Mouse (Mus musculus): ENCODE data around the gene Lck. TPM values are rescaled to one million over a fixed set of nuclear protein-coding genes. Genes with fewer than 3 reads are reported as not detected.
"Not testable (repeated sequence)": the region's sequence is repeated elsewhere in the genome, so short reads cannot be mapped to it uniquely, and the experiment has no call there.

Lck gene
- polyA plus RNA-seq, 1 experiment from 2014 or later = 3.8 TPM

DNA sequence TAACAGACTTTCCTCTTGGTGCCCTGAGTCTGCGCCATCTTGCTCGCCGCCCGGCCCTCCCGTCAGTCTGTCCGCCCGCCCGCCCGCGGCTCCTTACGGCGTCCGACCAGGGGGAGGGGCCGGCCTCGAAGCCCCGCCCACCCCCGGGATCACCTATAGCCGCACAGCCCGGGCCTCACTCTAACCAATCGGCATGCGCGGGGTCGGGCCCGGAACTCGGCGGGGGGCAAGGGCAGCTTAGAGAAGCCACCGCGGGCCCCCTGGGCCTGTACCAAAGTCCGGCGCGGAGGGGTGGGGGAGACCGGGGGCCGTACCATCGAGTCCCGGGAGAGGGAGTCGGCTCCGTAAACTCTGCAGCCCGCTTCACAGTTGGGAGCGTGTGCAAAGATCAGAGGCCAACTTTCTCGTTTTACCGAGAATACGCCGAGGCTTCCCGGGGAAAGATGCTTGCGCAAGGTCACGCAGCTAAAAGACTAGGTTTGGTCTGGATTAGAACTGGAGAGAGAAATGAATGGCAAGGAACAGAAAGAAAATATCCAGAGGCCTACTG is 30.8 kb downstream of the Lck start, which contains the start of gene Hdac1:
Gene Hdac1, minus strand, starts transcription at position 122 of the 550 bp plus-strand sequence.
- no peaks in the 10 kb centered on the region for H3K9me3 ChIP-seq
- H3K27me3 ChIP-seq = no peaks in the 10 kb centered on the region
- peaks cover 14% of the 10 kb centered on the region for H3K36me3 ChIP-seq
- peaks cover 19% of the 10 kb centered on the region for H3K4me1 ChIP-seq
- WGBS = under 1% methylated on average over 46 of the region's 46 CpGs
- H3K9ac ChIP-seq (replicated peaks) = peak within 1 kb of the TSS; percentile 90
- peak within 1 kb of the TSS; percentile 70 for H3K4me2 ChIP-seq (replicated peaks)
- peak within 1 kb of the TSS; percentile 78 for H3K4me3 ChIP-seq
- peak within 1 kb of the TSS; percentile 82 for H3K27ac ChIP-seq (replicated peaks)
- ATAC-seq (ENCODE audit: low FRiP score, low read depth) = peak; percentile 99

DNA sequence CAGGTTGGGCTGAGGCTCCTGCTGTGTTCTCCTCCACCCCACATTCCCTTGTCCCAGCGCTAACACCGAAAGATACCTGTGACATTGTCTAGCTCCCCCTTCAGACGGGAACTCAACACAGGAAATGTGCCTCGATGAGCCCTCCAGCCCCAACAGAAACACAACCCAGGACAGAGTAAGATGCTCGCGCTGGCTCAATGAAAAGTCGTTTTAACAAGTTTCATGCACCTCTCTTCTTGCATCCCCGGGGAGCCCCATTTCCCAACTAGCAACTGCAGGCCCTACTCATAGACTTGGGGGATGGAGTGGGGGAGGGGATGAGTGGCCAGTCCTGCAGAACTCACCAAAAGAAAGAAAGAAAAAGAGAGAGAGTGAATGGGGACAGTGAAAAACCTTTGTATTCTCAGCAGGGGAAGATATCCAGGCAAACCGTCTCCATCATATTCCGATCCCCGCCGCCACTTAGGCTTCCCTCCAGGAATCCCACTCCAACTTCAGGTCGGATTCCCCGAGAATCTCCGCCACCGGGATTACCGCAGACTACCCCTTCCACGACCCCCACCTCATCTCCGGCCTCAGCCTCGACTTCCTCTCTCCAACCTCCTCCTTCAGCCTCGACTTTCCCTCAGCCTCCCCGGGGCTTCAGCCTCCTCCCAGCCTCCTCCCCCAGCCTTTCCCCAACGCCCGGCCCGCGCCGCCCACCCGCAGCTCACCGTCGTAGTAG is 31.4 kb downstream of the Lck start:
- peaks cover 19% of the 10 kb centered on the region for H3K4me1 ChIP-seq
- H3K4me3 ChIP-seq = peak overlapping the region; percentile 78
- H3K36me3 ChIP-seq = peaks cover 14% of the 10 kb centered on the region
- WGBS = under 1% methylated on average over 30 of the region's 30 CpGs
- H3K9ac ChIP-seq (replicated peaks) = peak overlapping the region; percentile 90
- H3K27me3 ChIP-seq = no peaks in the 10 kb centered on the region
- H3K9me3 ChIP-seq = no peaks in the 10 kb centered on the region
- H3K4me2 ChIP-seq (replicated peaks) = peak overlapping the region; percentile 70
- ATAC-seq (ENCODE audit: low FRiP score, low read depth) = peak; percentile 63; the same call in 1 of the 2 replicates
- H3K27ac ChIP-seq (replicated peaks) = peak overlapping the region; percentile 82

DNA sequence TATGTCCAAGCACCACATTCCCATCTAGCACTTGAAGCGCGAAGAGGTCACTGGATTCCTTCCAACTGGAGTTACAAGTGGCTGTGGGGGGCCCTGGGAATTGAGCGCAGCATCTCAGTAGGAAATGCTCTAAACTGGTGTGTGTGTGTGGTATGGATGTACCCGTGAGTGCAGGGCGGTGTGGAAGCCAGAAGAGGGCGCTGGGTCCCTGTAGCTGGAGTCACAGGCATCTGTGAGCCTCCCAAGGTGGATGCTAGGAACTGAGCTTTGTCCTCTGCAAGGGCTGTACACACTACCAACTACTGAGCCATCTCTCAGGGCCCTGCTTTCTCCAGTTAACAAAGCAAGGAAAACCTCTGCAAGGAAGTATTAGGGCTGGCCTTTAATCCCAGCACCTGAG is 33.4 kb downstream of the Lck start:
- WGBS = 87% methylated on average over 6 of the region's 6 CpGs
- no peaks in the 10 kb centered on the region for H3K27me3 ChIP-seq
- H3K4me1 ChIP-seq = peaks cover 19% of the 10 kb centered on the region
- no peak overlapping the region for H3K27ac ChIP-seq (replicated peaks)
- no peak for ATAC-seq (ENCODE audit: low FRiP score, low read depth)
- H3K36me3 ChIP-seq = peaks cover 23% of the 10 kb centered on the region
- no peak overlapping the region for H3K4me2 ChIP-seq (replicated peaks)
- H3K9ac ChIP-seq (replicated peaks) = no peak overlapping the region
- no peak overlapping the region for H3K4me3 ChIP-seq
- no peaks in the 10 kb centered on the region for H3K9me3 ChIP-seq

DNA sequence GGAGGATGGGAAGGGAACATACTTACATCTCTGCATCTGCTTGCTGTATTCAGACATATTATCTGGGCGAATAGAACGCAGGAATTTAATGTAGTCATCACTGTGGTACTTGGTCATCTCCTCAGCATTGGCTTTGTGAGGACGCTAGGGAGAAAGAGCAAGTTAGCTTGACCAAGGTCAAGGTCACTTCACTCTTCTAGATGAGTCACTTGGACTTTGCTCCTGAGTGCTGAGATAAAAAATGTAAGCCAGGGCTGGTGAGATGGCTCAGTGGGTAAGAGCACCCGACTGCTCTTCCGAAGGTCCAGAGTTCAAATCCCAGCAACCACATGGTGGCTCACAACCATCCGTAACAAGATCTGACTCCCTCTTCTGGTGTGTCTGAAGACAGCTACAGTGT is 44.5 kb downstream of the Lck start:
- peaks cover 86% of the 10 kb centered on the region for H3K36me3 ChIP-seq

DNA sequence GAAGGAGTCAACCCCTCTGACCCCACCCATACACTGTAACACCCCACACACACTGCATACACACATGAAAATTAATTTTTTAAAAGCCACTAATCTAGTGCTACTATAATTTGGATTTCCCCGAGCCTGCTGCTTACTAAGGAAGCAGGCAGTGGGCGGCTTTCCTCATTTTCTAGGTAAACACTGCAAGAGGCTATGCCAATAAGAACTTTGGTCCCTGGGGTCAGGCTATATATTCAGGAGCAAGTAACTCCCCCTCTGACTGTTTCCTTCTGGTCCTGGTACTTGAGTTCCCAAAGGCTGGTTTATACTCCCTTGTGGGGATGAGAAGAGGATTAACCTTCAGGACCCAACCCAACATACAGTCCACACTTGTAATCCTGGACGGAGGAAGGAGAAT is 47.6 kb downstream of the Lck start:
- peaks cover 90% of the 10 kb centered on the region for H3K36me3 ChIP-seq
- H3K4me2 ChIP-seq (replicated peaks) = no peak overlapping the region
- no peak overlapping the region for H3K27ac ChIP-seq (replicated peaks)
- ATAC-seq (ENCODE audit: low FRiP score, low read depth) = no peak
- no peaks in the 10 kb centered on the region for H3K27me3 ChIP-seq
- no peaks in the 10 kb centered on the region for H3K4me1 ChIP-seq
- WGBS = 79% methylated on average over 3 of the region's 3 CpGs
- no peak overlapping the region for H3K4me3 ChIP-seq
- H3K9ac ChIP-seq (replicated peaks) = no peak overlapping the region
- H3K9me3 ChIP-seq = no peaks in the 10 kb centered on the region

More for the DNA sequence above, 44.5 kb downstream of the Lck start:
- H3K27me3 ChIP-seq; H3K9me3 ChIP-seq; H3K4me2 ChIP-seq (replicated peaks); H3K4me3 ChIP-seq; H3K9ac ChIP-seq (replicated peaks); ATAC-seq (ENCODE audit: low FRiP score, low read depth); H3K4me1 ChIP-seq; H3K27ac ChIP-seq (replicated peaks): not testable (repeated sequence)
- 94% methylated on average over 6 of the region's 6 CpGs for WGBS

DNA sequence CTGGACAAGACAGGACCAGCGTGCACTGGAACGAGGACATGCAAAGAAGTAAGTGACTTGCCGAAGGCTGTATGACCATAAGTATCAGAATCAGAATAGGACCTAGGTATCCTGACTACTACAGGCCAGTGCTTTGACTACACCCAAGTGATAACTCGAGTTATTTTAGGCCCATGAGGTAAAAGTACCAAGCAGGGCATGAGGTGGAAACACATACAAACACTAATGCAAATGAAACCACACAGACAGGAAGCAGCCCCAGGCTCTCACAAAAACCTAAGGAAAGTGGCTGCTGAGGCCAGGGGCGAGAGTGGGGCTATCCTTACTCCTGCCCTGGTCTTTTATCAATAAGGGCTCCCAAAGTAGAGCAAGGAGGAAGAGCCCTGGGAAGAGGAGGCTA is 48.1 kb downstream of the Lck start:
- Histone ChIP-seq H3K9ac (replicated peaks) (no peak overlapping the region), H3K27ac (replicated peaks) (no peak overlapping the region), H3K4me1 (no peaks in the 10 kb centered on the region), H3K27me3 (no peaks in the 10 kb centered on the region), H3K4me2 (replicated peaks) (no peak overlapping the region), H3K9me3 (no peaks in the 10 kb centered on the region), H3K4me3 (no peak overlapping the region), H3K36me3 (peaks cover 88% of the 10 kb centered on the region)
- WGBS = 95% methylated on average over 5 of the region's 5 CpGs
- ATAC-seq (ENCODE audit: low FRiP score, low read depth) = no peak

DNA sequence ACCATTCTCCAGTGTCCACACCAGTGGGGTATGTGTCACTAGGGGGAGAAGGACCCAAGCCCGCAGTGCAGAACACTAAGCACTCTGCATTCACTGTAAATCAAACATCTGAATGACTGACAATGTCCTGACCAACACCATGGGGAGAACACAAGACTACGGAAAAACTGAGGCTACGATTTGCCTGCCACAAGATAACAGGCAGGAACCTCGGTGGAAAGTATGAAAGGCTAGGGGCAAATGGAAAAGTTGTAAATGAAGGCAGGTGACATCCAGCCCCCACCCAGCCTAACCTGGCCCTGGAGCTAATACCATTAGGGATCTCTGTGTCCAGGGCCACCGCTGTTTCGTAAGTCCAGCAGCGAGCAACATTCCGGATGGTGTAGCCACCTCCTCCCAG is 54.9 kb downstream of the Lck start:
- Histone ChIP-seq H3K4me2 (replicated peaks) (no peak overlapping the region), H3K36me3 (peaks cover 78% of the 10 kb centered on the region), H3K4me3 (no peak overlapping the region), H3K27ac (replicated peaks) (no peak overlapping the region), H3K4me1 (peaks cover 19% of the 10 kb centered on the region), H3K9me3 (no peaks in the 10 kb centered on the region), H3K9ac (replicated peaks) (no peak overlapping the region), H3K27me3 (no peaks in the 10 kb centered on the region)
- 91% methylated on average over 8 of the region's 8 CpGs for WGBS
- ATAC-seq (ENCODE audit: low FRiP score, low read depth) = no peak

DNA sequence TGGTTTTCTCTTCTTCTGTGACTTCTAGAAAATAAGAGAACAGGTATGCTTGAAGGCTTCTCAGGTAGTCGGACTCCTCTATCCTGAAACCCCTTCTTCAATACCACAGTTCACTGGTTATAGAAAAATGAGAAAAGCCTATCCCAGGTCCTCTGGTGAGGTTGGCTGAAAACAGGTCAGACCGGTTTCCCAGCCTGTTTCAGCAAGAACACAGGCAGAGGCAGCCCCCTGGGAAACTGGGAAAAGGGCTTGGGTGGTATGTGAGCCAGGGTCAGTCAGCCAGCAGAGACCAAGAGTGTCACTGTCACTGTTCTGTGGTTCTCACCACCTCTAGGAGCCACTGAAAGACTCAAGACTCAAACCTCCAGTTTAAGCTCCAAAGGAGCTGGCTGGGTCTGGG is 56.5 kb downstream of the Lck start:
- Histone ChIP-seq H3K9ac (replicated peaks) (no peak overlapping the region; the same call in 1 of the 2 replicates), H3K4me3 (peak overlapping the region; percentile 1; the same call in 1 of the 2 replicates)
- no peak for ATAC-seq (ENCODE audit: low FRiP score, low read depth)

DNA sequence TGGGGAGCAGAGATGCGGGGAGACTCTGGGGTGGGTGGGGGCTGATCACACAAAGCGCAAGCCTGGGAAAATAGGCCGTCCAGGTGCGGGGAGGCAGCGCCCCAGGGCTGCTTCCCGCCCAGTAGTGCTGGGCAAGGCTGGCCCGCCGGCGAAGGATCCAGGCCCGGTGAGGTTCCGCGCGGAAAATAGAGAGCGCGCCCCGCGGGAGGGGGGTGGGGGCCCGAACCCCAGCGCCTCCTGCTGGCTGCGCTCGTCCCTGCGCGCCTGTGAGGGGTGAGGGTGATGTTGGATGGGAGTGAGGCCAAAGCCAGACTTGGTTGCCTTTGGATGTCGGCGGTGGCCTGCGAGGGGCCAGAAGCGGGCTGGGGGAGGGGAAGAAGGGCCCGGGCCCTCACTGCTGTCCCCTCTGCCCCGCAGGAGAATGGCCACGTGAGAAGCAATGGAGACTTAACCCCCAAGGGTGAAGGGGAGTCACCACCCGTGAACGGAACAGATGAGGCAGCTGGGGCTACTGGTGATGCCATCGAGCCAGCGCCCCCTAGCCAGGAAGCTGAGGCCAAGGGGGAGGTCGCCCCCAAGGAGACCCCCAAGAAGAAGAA is 59.0 kb downstream of the Lck start:
- ATAC-seq (ENCODE audit: low FRiP score, low read depth) = peak; percentile 16
- H3K27me3 ChIP-seq = no peaks in the 10 kb centered on the region
- peak overlapping the region; percentile 98 for H3K27ac ChIP-seq (replicated peaks)
- peaks cover 40% of the 10 kb centered on the region for H3K36me3 ChIP-seq
- no peaks in the 10 kb centered on the region for H3K9me3 ChIP-seq
- H3K4me1 ChIP-seq = peaks cover 53% of the 10 kb centered on the region
- peak overlapping the region; percentile 100 for H3K9ac ChIP-seq (replicated peaks)
- peak overlapping the region; percentile 94 for H3K4me3 ChIP-seq
- H3K4me2 ChIP-seq (replicated peaks) = peak overlapping the region; percentile 89
- under 1% methylated on average over 35 of the region's 35 CpGs for WGBS

More for the DNA sequence above, 56.5 kb downstream of the Lck start:
- Histone ChIP-seq H3K27me3 (no peaks in the 10 kb centered on the region), H3K4me1 (peaks cover 33% of the 10 kb centered on the region), H3K36me3 (peaks cover 62% of the 10 kb centered on the region), H3K4me2 (replicated peaks) (no peak overlapping the region), H3K9me3 (no peaks in the 10 kb centered on the region), H3K27ac (replicated peaks) (peak overlapping the region; percentile 30)
- WGBS = 58% methylated on average over 2 of the region's 2 CpGs

DNA sequence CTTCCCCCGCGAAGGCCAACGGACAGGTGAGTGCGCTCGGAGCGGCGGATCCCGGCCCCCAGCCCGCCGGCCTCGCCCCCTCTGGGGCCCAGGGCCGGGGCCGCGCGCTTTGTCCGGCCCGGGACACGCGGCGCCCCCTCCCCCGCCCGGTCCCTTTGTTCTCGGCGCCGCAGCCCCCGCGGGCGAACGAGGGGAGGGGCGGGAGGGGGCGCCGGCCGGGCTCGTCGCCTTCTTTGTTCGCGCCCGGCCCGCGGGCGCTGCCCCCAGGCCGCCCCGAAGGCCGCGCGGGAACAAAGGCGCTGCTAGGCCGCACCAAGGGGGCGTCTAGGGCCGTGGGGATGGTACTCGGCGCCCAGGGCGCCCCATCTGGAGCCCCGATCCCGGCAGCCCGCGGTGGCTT is 59.5 kb downstream of the Lck start:
- WGBS = under 1% methylated on average over 42 of the region's 57 CpGs
- Histone ChIP-seq H3K4me3 (peak overlapping the region; percentile 94), H3K27ac (replicated peaks) (peak overlapping the region; percentile 98), H3K27me3 (no peaks in the 10 kb centered on the region), H3K36me3 (peaks cover 39% of the 10 kb centered on the region), H3K4me1 (peaks cover 58% of the 10 kb centered on the region), H3K9ac (replicated peaks) (peak overlapping the region; percentile 100), H3K9me3 (no peaks in the 10 kb centered on the region), H3K4me2 (replicated peaks) (peak overlapping the region; percentile 89)
- ATAC-seq (ENCODE audit: low FRiP score, low read depth) = peak; percentile 25; the same call in 1 of the 2 replicates

DNA sequence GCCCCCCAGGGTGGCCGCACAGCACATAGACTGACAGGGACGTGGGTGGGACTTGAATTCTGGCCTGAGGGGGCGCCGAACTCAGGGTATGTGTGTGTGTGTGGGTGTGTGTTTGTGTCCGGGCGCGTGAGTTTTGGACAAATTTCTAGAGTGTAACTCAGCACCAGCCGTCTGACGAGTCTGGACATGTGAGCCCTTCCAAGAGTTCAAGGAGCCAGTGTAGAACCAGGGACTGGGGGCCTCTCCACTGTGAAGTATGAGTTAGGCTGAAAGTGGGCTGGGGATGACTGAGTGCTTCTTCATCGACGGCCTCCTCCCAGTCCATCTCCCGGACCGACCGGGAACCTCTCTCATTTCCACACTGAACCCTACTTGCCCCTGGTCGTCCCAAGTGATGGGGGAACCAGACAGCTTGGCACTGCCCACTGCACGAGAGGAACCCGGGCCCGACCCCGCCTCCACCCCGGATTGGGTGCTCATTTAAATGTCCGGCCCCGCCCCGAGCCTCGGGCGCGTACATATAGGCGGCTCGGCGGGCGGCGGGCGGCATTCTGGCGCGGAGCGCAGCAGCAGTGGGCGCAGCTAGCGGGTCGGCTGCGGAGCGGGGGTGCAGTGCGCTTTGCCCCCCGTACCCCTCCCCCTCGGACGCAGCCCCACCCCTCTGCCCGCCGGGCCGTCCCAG is 60.2 kb downstream of the Lck start, which contains the start of gene Marcksl1:
Gene Marcksl1, plus strand, starts transcription at position 496 of the 682 bp plus-strand sequence.
- H3K4me2 ChIP-seq (replicated peaks) = peak within 1 kb of the TSS; percentile 89
- 6% methylated on average over 37 of the region's 47 CpGs for WGBS

More for the DNA sequence above, 60.2 kb downstream of the Lck start, which contains the start of gene Marcksl1:
- H3K27ac ChIP-seq (replicated peaks) = peak within 1 kb of the TSS; percentile 98
- peak within 1 kb of the TSS; percentile 100 for H3K9ac ChIP-seq (replicated peaks)
- ATAC-seq (ENCODE audit: low FRiP score, low read depth) = peak; percentile 85
- H3K4me3 ChIP-seq = peak within 1 kb of the TSS; percentile 94
- H3K27me3 ChIP-seq = no peaks in the 10 kb centered on the region
- H3K4me1 ChIP-seq = peaks cover 60% of the 10 kb centered on the region
- no peaks in the 10 kb centered on the region for H3K9me3 ChIP-seq
- H3K36me3 ChIP-seq = peaks cover 33% of the 10 kb centered on the region
